9 mouse cellular contexts compared by ENCODE assay signal in genomic region chr1:105843856-105844255, GRCm38 (mm10).
DNase-seq lines count a peak whose midpoint lies in the region; ATAC-seq lines count a peak whose summit lies in the region.
"Had no signal": no experiment of that assay in that cellular context is flagged by ENCODE, and none has a peak within 500 bp of the region (broad histone marks: within the 10 kb centered on the region; RNA-seq: fewer than 3 reads in every experiment).

No protein-coding gene starts in this region.

- H3K36me3 ChIP-seq in kidney, embryonic 16.5 days (ENCODE audit: insufficient read depth, low read length), result no peaks in the 10 kb centered on the region
- no peaks in the 10 kb centered on the region for H3K36me3 ChIP-seq in embryonic facial prominence, embryonic 13.5 days
- H3K36me3 ChIP-seq in intestine, embryonic 15.5 days, result peaks cover 3% of the 10 kb centered on the region; the same call in 1 of the 2 replicates
- H3K36me3 ChIP-seq in neural tube, embryonic 15.5 days, result no peaks in the 10 kb centered on the region
- H3K36me3 ChIP-seq: G1E had no signal

- H3K4me3 ChIP-seq in kidney, embryonic 16.5 days (ENCODE audit: low read length), result peak overlapping the region; percentile 33; the same call in 1 of the 2 replicates
- peak overlapping the region; percentile 27; the same call in 1 of the 2 replicates for H3K4me3 ChIP-seq in embryonic facial prominence, embryonic 13.5 days
- H3K4me3 ChIP-seq in intestine, embryonic 15.5 days (replicated peaks), result no peak overlapping the region
- H3K4me3 ChIP-seq in neural tube, embryonic 15.5 days (replicated peaks), result peak overlapping the region; percentile 35

- H3K9ac ChIP-seq in kidney, embryonic 16.5 days (replicated peaks; ENCODE audit: low read length), result no peak overlapping the region
- no peak overlapping the region for H3K9ac ChIP-seq in embryonic facial prominence, embryonic 13.5 days
- no peak overlapping the region for H3K9ac ChIP-seq in intestine, embryonic 15.5 days
- 0 out of 2 replicates have a peak overlapping the region, but pooled peaks have one; percentile 36 for H3K9ac ChIP-seq in neural tube, embryonic 15.5 days (replicated peaks)

- H3K27me3 ChIP-seq in kidney, embryonic 16.5 days (ENCODE audit: insufficient read depth, low read length), result peaks cover 5% of the 10 kb centered on the region; the same call in 1 of the 2 replicates
- peaks cover 32% of the 10 kb centered on the region for H3K27me3 ChIP-seq in embryonic facial prominence, embryonic 13.5 days
- H3K27me3 ChIP-seq in intestine, embryonic 15.5 days (replicated peaks), result peaks cover 4% of the 10 kb centered on the region; the same call in 1 of the 2 replicates
- no peaks in the 10 kb centered on the region for H3K27me3 ChIP-seq in neural tube, embryonic 15.5 days (replicated peaks)

- peaks cover 16% of the 10 kb centered on the region for H3K4me1 ChIP-seq in kidney, embryonic 16.5 days (ENCODE audit: insufficient read depth, low read length)
- H3K4me1 ChIP-seq in embryonic facial prominence, embryonic 13.5 days, result peaks cover 17% of the 10 kb centered on the region
- H3K4me1 ChIP-seq in intestine, embryonic 15.5 days (replicated peaks), result no peaks in the 10 kb centered on the region
- peaks cover 18% of the 10 kb centered on the region for H3K4me1 ChIP-seq in neural tube, embryonic 15.5 days

- ATAC-seq in kidney, embryonic 16.5 days (ENCODE audit: low FRiP score, low TSS enrichment), result peak; percentile 49
- ATAC-seq in embryonic facial prominence, embryonic 13.5 days (ENCODE audit: insufficient number of reproducible peaks, insufficient read depth, low FRiP score, low TSS enrichment, low read depth), result no peak
- ATAC-seq in intestine, embryonic 15.5 days, result no peak
- ATAC-seq in neural tube, embryonic 15.5 days (ENCODE audit: low FRiP score), result peak; percentile 43; the same call in 1 of the 2 replicates
- no peak for ATAC-seq in megakaryocyte, adult 5-6 weeks (ENCODE audit: poor library complexity, severe bottlenecking)
- ATAC-seq in granulocyte monocyte progenitor cell, adult 5-6 weeks (replicated peaks; ENCODE audit: poor library complexity, severe bottlenecking), result no peak

- DNase-seq in kidney, adult 11 months, result no peak
- DNase-seq in gastrocnemius, postnatal 10 days, result no peak

- no peak overlapping the region for H3K27ac ChIP-seq in kidney, embryonic 16.5 days (ENCODE audit: low read length)
- H3K27ac ChIP-seq in embryonic facial prominence, embryonic 13.5 days, result no peak overlapping the region
- H3K27ac ChIP-seq in intestine, embryonic 15.5 days, result no peak overlapping the region
- H3K27ac ChIP-seq in neural tube, embryonic 15.5 days (replicated peaks), result no peak overlapping the region

- 0% methylated on average over 2 of the region's 2 CpGs for WGBS in kidney, embryonic 16.5 days
- WGBS in embryonic facial prominence, embryonic 13.5 days, result 3% methylated on average over 2 of the region's 2 CpGs
- WGBS in intestine, embryonic 15.5 days, result 21% methylated on average over 2 of the region's 2 CpGs
- 9% methylated on average over 2 of the region's 2 CpGs for WGBS in neural tube, embryonic 15.5 days

- no peaks in the 10 kb centered on the region for H3K9me3 ChIP-seq in kidney, embryonic 16.5 days (ENCODE audit: low read length)
- no peaks in the 10 kb centered on the region for H3K9me3 ChIP-seq in embryonic facial prominence, embryonic 13.5 days
- no peaks in the 10 kb centered on the region for H3K9me3 ChIP-seq in intestine, embryonic 15.5 days
- H3K9me3 ChIP-seq in neural tube, embryonic 15.5 days (replicated peaks), result no peaks in the 10 kb centered on the region
- H3K9me3 ChIP-seq: G1E had no signal

- peak overlapping the region; percentile 57 for H3K4me2 ChIP-seq in kidney, embryonic 16.5 days (replicated peaks; ENCODE audit: low read depth, low read length)
- peak overlapping the region; percentile 57 for H3K4me2 ChIP-seq in embryonic facial prominence, embryonic 13.5 days
- H3K4me2 ChIP-seq in intestine, embryonic 15.5 days (replicated peaks), result peak overlapping the region; percentile 30
- peak overlapping the region; percentile 64 for H3K4me2 ChIP-seq in neural tube, embryonic 15.5 days

Comparison
In these comparisons a context has a peak if more than half of its experiments do, and no peak if none do; other contexts are left out.
1. ATAC-seq: peak in kidney, embryonic 16.5 days (single experiment) and neural tube, embryonic 15.5 days (single experiment); none in embryonic facial prominence, embryonic 13.5 days (single experiment), intestine, embryonic 15.5 days (single experiment), megakaryocyte, adult 5-6 weeks (single experiment) and granulocyte monocyte progenitor cell, adult 5-6 weeks (single experiment).
2. Peak in every context shown above with its lines, with median percentiles within 50 percentile points of each other: H3K4me2 ChIP-seq.